Mouse (Mus musculus) urinary bladder, adult 2 months (tissue): ENCODE results near the gene Lrch1. TPM values are rescaled to one million over a fixed set of nuclear protein-coding genes. Genes with fewer than 3 reads are reported as not detected.

Experiments
- DNase-seq: peaks from one replicate; pipeline ENCODE4 v3.0.0; 2022; ENCODE audit warnings: low spot score
- polyA plus RNA-seq: library from polyadenylated mRNA; depleted of rRNA; stranded (reverse); fragments of >200 nt; gene quantifications from 2 replicates; pipeline ENCODE4 v1.2.3, GENCODE M21; 2012; rRNA removed

The Lrch1 gene
- polyA plus RNA-seq = 23.0 and 27.0 TPM in 2 replicates

DNA sequence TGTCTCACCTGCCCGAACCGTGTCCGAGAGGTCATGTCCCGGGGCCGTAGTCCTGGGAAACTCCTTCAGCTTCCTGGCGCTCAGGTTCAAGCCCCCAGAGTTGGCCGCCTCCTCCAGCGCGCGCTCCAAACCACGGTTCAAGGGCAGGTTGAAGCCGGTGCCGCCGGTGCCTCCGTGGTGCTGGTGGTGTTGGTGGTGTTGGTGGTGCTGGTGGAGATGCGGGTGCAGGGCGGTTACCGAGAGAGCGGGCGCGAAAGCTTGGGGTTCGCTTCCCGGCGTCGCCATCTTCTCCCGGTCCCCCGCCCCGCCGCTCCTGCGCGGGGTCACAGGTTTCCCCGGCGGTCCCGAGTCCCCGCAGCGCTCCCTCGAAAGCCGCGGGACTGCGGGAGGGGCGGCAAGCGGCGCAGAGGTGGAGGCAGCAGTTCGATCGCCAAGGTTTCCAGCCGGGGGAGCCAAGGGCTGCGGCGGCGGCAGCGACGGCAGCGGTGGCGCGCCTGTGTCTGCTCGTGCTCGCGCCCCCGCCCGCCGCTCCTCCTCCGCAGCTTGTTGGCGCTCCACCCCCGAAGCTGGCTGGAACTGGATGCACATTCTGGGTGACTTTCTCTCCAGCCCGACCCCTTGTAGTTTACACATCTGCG lies at the start of gene Lrch1:
TSS of gene Lrch1 (minus strand) at position 501 of the 638 bp plus-strand sequence.
- DNase-seq = peak; percentile 74

DNA sequence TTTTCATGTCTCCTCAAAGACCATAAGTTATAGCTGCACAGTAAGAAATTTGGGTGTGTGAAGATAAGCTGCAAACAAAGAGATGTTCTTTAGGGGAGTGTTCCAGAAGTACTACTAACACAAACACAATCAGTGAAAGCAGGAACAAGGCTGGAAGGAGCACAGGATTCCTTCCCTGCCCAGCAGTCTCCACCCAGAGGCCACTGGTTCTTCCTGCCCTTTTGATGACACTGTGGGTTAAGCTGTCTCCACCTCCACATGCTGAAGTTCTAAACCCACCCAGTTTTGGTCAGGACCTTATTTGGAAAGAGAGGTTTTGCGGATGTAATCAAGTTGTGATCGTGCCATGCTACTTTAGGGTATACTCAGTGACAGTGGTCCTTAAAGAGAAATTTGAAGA lies 49.4 kb upstream of the Lrch1 start:
- no peak for DNase-seq

DNA sequence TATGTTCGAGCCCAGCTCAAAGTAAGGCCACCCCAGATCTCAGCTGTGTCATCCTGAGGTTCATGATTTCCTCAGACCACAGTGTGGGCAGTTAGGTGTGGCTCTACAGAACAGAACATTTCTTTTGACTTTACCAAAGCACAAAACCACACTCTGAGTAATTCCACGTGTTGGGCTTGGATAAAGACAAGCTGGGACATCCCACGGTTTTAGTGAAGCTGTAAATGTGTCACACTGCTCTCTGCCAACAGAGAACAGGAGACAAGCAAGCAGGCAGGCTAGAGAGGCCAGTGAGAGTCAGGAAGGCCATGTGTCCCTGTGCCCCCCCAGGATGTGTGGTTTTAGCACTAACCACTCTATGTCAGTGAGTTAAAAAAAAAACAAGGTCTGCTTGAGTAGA lies 48.9 kb upstream of the Lrch1 start:
- DNase-seq = no peak

DNA sequence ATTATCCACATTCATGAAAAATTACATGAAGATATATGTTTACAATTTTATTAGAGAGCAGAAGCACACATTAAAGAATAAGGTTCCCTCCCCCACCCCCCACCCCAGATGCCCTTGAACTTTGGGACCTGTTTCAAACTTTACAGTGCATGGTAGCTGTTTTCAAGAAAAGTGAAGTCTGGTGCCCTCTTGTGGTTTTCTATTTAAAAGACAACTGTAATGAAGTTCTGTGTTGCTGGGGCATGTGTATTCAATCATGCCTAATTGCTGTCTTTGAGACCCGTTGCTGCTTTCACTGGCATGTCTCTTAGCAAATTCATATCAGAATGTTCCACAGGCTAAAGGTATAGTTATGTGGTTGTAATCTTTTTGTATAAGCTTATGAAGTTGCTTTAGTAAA lies 42.8 kb upstream of the Lrch1 start:
- no peak for DNase-seq

DNA sequence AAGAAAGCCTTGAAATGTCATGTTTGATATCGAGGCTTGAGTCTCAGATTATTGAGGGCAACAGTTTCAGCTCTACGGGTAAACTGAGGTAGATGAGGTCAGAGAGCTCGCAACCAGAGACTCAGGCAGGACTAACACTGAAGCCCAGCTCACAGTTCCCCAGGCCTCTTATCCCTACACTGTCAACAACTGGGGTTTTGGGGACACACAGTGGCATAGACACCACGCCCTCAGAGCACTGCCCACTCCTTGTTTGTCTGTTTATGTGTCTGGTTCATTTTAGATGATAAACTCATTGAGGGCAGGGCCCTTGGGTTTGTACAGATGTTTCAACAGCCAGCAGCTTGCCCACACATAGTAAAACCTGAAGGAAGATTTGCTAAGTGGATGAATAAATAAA lies 42.2 kb upstream of the Lrch1 start:
- no peak for DNase-seq

DNA sequence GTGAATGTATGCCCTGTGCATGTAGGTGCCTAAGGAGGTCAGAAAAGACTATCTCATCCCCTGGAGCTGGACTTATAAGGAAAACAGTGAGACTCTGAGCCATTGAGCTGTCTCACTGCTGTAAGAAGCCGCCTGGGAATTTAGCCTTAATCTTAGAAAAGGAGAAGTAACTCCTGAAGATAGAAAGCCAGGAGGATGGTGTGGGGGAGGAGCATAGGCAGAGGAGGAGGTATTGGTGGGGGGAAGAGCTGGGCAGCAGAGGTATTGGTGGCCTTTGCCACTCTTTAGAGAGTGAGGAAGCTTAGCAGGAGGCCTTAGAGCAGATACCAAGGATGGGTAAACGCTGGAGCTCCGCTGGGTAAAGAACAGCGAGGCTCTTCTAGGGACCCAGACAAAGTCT lies 41.6 kb upstream of the Lrch1 start:
- DNase-seq = no peak

DNA sequence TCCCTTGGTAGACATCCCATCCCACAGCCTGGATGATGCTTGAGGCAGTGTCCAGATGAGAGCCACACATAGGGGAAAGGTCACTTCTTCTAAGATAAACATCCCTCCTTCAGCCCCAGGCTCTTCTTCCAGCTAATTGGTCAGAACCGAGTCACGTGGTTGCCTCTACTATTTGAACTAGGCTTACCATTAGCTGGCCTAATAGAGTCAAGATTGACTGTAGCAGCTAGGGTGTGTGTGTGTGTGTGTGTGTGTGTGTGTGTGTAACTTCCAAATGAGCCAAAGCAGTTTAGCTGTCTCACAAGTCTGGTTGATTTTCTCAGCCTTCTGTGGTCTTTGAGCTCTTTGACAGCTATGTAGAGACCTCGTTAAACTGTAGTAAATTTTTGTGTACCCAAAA lies 38.9 kb upstream of the Lrch1 start:
- DNase-seq = no peak

DNA sequence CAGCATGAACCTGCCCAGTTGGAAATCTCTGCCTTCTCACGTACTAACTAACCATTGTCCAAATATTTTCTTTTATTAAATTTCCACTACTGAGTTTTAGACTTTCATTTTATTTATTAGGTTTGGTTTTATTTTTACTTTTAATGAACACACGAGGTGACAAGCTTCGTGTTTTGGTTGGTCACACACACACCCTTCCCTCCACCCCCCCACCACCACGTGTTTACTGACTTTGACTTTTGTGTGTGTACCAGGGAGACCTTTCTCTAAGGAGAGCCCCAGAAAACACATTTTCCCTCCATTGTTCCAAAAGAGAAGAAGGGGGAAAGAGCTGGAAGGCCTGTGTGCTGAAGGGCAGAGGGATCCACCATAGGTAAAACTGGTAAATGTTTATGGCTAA lies 38.0 kb upstream of the Lrch1 start:
- no peak for DNase-seq

DNA sequence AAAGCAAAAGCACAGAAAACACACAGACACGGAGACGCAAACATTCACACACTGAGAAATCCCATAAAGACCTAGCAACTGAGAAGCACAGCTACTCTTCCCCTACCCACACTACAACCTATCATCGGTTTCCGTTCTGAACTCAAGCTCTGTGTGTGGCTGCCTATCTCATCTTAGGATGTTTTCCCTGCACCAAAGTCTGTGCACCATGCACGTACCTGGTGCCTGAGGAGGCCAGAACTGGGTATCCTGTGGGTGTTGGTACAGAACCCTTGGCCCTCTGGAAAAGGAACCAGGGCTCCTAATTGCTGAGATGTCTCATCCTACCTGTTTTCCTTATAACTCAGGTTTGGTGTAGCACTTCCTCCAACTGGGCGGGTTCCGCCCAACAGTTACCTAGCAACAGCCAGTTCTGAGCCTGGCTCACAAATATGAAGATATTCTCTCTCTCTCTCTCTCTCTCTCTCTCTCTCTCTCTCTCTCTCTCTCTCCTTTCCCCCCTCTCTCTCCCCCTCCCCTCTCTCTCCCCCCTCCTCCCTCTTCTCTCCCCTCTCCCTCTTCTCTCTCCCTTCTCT lies 37.2 kb upstream of the Lrch1 start:
- DNase-seq = no peak

DNA sequence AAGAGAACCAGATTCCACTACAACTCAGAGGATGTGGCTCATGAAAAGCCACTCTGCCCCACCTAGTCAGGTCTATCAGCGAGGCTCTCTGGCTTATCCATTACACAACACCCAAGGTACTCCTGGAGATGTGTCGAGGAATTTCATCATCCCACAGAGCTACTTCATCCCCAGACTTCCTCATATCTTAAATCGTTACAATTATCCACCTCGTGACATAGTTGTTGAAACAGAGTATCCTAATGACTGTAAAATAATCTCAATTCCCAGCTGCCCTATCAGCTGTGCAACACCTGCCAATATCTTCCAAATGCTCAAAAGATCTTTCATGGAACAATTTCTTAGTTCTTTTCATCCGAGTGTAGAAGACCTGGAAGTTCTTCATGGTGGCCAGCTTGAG lies 35.4 kb upstream of the Lrch1 start:
- no peak for DNase-seq

DNA sequence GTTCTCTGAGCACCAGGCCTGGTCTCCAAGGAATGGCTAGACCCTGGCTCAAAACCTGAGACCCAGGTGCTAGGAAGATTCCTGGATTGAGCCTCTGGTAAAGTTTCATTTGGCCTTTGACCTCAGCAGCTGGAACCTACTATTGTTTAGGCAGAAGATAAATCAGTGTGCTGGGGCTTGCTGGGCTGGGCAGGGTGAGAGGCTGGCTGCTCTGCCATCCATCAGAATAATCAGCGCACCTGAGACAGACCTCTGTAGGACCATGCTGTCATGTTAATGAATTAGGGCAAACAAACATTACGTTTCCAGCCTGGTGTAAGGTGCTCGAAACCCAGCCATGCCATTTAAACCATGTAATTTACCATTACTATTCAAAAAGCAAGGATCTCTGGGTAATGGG lies 33.3 kb upstream of the Lrch1 start:
- DNase-seq = no peak

DNA sequence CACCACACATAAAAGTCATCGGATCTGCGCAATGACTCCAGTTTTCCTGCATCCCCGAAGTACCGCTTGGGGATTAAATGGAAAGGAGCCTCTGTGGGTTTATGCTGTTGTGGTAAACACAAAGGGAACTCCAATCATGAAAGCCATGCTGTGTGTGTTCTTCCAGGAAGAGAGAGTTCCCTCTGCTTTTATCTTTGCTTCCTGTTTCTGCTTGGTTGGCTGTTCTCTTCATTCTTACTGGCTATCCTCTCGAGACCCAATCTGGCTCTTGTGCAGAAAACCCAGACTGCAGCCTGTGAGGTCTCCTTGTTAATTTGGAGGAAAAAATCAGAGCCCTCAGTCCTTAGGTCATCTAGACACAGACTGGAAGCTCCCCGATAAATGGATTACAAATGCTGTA lies 29.3 kb upstream of the Lrch1 start:
- no peak for DNase-seq

DNA sequence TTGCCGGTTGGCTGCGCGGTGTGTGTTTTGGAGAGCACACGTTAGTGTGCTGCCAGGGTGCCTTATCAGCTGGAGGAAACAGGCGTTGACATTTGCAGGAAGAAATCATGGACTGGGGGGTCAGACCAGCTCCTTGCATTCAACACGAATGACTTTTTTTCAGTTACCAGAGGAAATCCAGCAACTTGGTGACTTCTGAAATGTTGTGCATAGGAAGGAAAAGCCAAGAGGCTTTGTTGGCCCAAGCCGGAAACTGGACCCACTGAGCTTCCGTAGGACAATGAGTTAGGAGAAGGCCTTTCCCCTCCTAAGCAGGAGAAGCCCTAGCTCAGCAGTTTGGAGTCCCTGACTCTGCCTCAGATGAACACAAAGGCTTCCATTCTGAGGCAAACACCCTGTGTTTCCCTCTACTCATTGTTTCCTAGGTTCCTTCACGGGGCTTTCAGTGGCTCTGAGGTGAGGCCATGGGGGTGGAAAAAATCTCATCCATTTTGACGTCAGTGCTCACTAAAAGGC lies 26.5 kb upstream of the Lrch1 start:
- DNase-seq = no peak

DNA sequence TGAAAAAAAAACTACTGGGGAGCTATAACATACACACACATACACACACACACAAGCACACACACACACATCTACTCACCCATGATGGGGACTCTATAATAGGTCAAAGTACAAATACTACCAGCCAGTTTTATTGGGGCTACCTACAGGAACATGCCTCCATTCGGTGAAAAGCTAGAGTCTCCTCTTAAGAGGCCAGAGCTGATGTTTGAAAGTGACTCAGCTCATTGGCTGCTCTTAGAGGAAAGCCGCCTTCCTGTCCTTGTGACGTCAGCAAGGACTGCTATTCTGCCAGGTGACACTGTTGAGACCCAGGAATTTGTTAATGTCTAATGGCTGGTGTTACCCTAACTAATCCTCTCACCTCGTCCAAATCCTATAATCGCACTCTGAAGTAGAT lies 25.0 kb upstream of the Lrch1 start:
- no peak for DNase-seq

DNA sequence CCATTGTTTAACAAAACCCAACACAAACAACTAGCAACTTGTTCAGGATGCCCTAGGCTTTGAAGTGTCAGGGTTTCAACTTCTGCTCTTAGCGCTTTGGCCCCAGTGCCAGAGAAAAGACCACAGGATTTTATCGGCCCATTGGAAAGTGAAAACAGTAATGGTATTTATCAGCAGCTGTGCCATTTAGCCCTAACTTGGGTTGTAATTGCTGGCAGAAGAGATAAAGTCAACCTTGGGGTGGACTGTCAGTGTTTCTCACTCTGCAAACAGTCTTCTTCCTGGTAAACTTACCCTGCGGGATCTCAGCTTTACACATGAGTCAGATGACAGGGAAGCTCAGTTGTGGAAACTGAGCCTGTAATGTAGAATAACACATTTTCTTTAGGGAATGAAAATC lies 24.5 kb upstream of the Lrch1 start:
- DNase-seq = no peak

DNA sequence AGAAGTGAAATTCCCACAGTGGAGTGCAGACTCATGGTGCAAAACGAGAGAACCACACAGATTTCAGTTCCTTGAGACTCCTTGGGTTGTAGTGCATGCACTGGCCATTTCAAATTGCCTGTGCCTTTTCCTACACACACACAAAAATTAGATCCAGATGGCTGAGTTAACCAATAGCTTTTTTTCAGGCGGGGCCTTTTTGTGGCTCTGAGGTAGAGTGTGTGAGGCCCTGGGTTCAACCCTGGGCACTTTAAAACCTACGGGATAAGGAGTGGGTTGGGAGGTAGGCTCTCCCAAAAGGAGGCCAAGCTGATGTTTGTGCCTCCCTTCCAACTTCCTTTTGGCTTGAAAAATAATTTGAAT lies 15.7 kb upstream of the Lrch1 start:
- no peak for DNase-seq

DNA sequence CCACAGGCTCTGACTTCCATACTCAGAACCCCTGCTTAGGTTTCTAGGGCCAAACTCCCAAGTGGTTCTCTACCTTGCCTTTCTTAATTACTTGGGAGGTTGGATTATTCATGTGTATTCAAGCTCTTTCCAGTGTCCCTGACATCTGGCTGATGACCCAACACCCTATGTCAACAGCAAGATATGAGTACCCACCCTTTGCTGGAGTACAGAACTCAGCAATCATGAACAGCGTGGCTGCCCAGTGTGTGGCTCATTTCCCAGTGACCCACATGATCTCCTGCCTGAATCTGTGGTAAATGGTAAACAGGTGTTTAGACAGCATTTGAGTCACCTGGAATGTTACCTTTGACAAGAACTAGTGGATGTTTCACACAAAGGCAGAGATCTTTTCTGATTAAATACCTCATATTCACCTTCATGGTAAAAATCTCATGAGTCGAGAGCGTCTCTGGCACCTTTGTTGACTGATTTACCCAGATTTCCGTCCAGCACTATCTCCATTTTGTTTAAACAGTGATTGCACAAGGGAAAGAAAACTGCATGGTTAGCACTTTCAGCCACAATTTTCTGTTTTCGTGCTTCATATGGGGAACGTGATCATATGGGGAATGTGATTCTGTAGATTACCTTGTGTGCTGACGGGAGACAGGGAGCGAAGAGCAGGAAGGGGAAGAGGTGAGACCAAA lies 15.2 kb upstream of the Lrch1 start:
- no peak for DNase-seq

DNA sequence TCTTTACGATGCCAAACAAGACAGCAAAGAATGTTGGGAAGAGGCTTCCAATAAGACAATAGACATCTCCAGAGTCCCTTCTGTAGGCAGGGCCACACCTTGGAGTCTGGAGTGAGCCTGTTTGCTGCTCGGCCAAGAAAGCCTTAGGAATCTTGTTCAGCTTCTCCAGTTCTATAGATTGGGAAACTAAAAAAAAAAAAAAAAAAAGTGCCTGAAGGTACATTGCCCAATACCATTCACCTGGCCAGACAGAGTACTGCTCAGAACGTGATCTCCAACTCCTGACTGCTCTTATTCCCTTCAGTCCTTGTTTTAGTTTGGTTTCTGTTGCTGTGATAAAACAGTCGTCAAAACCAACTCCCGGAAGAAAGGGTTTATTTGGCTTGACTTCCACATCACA lies 12.9 kb upstream of the Lrch1 start:
- DNase-seq = no peak

DNA sequence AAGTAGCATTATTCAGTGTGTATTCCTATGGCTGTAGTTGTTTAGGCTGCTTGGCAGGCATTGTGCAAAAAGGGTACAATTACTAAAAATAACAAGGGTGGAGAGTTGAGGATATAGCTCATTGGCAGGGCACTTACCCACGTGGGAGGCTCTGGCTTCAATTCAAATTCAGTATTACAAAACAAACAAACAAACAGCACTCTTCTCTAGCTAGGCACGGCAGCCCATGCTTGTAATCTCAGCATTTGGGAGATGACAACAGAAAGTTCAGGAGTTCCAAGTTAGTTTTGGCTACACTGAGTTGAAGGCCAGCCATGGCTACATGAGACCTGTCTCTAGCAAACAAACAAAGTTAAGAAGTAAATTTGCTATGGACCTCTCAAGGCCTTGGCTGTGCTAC lies 9.0 kb upstream of the Lrch1 start:
- DNase-seq = no peak

DNA sequence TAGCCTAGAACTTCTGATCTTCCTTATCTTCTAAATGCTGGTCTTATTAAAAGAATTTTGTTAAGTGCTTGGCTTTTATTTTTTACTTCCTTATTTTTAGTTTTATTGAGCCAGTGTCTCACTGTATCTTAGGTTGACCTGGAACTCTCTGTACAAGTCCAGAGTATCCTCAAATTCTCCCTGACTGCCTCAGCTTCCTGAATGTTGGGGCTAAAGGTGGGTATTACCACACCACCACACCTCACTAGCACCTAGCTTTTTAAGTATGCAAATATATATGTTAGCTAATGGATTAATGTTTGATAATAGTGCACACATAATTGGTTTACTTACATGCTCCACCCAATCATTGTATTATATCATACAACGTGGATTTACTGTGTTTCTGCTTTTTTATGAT lies 8.6 kb upstream of the Lrch1 start:
- no peak for DNase-seq

DNA sequence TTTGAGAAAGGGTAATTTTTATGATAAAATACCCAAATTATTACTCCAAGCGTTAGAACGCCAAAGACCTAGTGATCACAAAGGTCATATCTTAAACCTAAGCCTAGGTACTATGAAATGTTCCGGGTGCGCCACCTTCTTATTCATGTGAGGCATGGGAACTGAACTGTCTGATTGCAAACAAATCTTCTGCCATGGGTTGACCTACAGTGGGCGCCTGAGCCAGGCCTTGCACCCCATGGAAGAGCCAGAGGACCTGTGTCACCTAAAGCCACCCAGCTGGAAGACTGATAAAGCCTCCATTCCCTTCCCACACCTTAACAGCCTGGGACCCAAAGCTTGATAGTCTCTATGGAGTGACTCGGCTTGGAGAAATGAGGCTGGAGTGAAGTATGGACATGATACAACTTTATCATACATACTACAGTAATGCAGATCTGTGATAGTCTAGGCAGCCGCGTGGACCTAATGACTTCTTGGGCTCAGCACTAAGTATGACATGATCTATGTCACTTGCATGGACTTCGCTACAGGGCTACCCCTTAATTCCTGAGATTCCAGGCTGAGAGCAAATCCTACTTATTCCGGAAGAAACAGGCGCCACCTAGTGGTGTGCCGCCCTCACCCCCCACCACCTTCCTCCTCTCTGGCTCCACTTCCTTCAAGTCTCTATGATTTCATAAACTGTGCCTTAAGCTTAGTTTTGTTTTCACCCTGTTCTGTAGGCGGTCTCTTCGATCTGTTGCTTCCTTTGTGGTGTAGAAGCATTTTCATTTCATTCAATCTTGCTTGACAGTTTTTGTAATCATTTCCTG lies 957 bp upstream of the Lrch1 start:
- DNase-seq = peak; percentile 38

DNA sequence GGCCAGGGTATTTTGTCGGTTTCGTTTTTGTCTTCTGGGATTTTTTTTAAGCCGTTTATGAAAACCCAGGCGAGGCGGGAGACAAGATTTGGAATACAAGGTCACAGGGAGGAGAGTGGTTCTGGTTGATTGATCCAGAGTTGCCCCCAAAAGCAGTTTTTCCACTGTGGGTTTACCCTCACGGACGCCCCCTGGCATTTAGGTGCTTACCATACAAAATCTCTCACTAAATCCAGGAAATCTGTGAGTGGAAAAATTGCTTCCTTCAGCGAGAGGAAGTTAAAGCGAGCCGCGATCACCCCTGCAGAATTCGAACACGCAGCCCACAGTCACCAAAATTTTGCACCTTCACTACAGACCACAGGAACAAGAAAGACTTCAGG lies 329 bp upstream of the Lrch1 start:
- no peak for DNase-seq
